Mouse (Mus musculus) kidney, postnatal 0 days (tissue): Measurements from ENCODE around the gene Tiam1. TPM values are rescaled to one million over a fixed set of nuclear protein-coding genes. Genes with fewer than 3 reads are reported as not detected.
A peak's percentile ranks its signal among the peaks of the same experiment; 100 is the strongest.

Experiments used
- ATAC-seq: fragments of 200-750 bp; cut with Nextera tagmentation; replicated peaks from 2 replicates; pipeline ENCODE4 v1.8.0; 2017; ENCODE audit warnings: low read depth, moderate number of reproducible peaks, moderate TSS enrichment, moderate library complexity; ENCODE audit not compliant: low FRiP score
- DNase-seq: peaks from one replicate; pipeline ENCODE4 v3.0.0-alpha.2; 2016; ENCODE audit warnings: low spot score
- H3K27ac ChIP-seq: fragments of 300-500 bp; sonication (generic); 2 replicates; pipeline ENCODE4 v1.5.1; 2014; ENCODE audit warnings: mild to moderate bottlenecking
- H3K27me3 ChIP-seq: fragments of 300-500 bp; sonication (generic); 2 replicates; pipeline ENCODE4 v1.6.1; 2014; ENCODE audit warnings: low read length, mixed read lengths; ENCODE audit not compliant: insufficient read depth
- H3K36me3 ChIP-seq: fragments of 300-500 bp; sonication (generic); 2 replicates; pipeline ENCODE4 v1.6.1; 2014; ENCODE audit warnings: low read length, mixed read lengths; ENCODE audit not compliant: insufficient read depth
- H3K4me1 ChIP-seq: fragments of 300-500 bp; sonication (generic); replicated peaks from 2 replicates; pipeline ENCODE4 v1.6.1; 2014; ENCODE audit warnings: antibody characterized with exemption, low read length, mixed read lengths; ENCODE audit not compliant: insufficient read depth
- H3K4me2 ChIP-seq: fragments of 300-500 bp; sonication (generic); 2 replicates; pipeline ENCODE4 v1.6.1; 2014; ENCODE audit warnings: mild to moderate bottlenecking, low read length, moderate library complexity, mixed read lengths
- H3K4me3 ChIP-seq: fragments of 300-500 bp; sonication (generic); replicated peaks from 2 replicates; pipeline ENCODE4 v1.5.1; 2014; ENCODE audit warnings: low read depth, low read length
- H3K9ac ChIP-seq: fragments of 300-500 bp; sonication (generic); 2 replicates; pipeline ENCODE4 v1.6.1; 2014; ENCODE audit warnings: low read depth, low read length
- H3K9me3 ChIP-seq: fragments of 300-500 bp; sonication (generic); replicated peaks from 2 replicates; pipeline ENCODE4 v1.6.1; 2016; ENCODE audit warnings: low read length, inconsistent platforms, mixed read lengths
- CTCF ChIP-seq: IDR thresholded peaks from 2 replicates; pipeline ENCODE4 v1.5.1; 2016; ENCODE audit warnings: antibody characterized with exemption, low read depth, mild to moderate bottlenecking, moderate library complexity
- WGBS: fragments of 180-500 bp; shearing (Covaris S2); extraction: QIAGEN DNeasy Blood & Tissue Kit; methylation state at CpG from one replicate; pipeline ENCODE4 v1.1.7; 2014; 5-methylcytosine and 5-hydroxymethylcytosine counted together
- polyA plus RNA-seq: library from polyadenylated mRNA; unstranded; fragments of >200 nt; fragmentation: Nextera tagmentation; extraction: Ambion mirVana; gene quantifications from 2 replicates; pipeline ENCODE4 v1.2.1, GENCODE M21; 2015

The Tiam1 gene
- polyA plus RNA-seq, 1 experiment from 2014 or later, result 11.5 TPM

DNA sequence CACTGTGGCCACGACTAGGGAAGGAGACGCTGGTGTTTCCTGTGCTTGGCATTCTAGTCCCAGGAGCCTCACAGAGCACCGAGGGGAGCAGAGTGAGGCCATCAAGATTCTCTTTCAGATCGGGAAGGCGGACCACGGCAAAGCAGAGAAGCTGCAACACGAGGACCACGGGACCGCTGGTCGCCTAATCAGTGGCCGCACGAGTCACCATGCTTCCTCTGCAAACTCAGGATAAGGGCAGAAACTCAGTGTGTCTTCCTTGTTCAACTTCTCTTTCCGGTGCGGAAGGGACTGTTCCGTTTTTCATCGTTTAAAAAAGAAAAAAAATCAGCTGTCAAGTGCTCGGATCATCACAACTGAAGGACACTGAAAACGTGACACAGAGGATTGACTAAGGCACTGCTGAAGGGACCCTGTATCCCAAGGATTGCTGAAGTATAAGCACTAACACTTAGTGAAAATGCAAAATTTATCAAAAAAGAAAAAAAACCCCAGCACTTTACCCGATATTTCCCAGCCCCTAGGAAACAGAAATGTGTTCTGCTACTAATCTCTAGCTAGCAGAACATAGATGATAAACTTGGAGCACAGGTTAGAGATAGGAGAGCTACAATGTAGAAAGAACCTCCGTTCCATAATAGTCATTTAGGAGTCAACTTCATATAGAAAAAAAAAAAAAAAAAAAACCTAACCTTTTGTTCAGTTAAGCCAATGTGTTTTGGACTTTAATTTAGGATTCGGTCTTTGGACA lies 99.4 kb downstream of the Tiam1 start:
- 90% methylated on average over 21 of the region's 21 CpGs for WGBS
- no peaks in the 10 kb centered on the region for H3K36me3 ChIP-seq
- no peaks in the 10 kb centered on the region for H3K9me3 ChIP-seq
- H3K4me3 ChIP-seq, result no peak overlapping the region
- no peaks in the 10 kb centered on the region for H3K4me1 ChIP-seq
- H3K4me2 ChIP-seq, result no peak overlapping the region
- no peaks in the 10 kb centered on the region for H3K27me3 ChIP-seq
- no peak overlapping the region for H3K27ac ChIP-seq
- TF ChIP-seq CTCF, result no peak
- DNase-seq (no peak), ATAC-seq (no peak)
- no peak overlapping the region for H3K9ac ChIP-seq

DNA sequence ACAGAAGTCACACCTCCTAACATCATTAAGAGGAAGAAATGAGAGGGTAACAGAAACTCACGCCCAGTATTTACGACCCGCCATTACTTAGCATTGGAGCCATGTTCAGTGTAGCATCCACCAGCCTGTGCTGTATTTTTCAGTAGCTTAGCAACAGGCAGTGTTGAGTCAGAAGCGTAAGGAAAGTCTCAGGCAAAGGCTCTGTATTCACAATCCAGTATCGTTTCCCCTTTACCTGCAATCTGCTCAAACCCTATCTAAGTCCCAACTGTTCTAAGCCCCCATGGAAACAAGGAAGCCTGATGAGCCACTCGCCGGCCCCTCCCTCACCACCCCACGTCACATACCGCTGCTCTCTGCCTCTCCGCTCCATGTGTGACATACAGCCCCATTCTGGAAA lies 100.7 kb downstream of the Tiam1 start:
- Histone ChIP-seq H3K4me3 (no peak overlapping the region), H3K27me3 (no peaks in the 10 kb centered on the region), H3K27ac (no peak overlapping the region), H3K9me3 (no peaks in the 10 kb centered on the region), H3K9ac (no peak overlapping the region), H3K4me1 (no peaks in the 10 kb centered on the region), H3K36me3 (no peaks in the 10 kb centered on the region), H3K4me2 (no peak overlapping the region)
- 89% methylated on average over 10 of the region's 10 CpGs for WGBS
- ATAC-seq, result no peak
- TF ChIP-seq CTCF, result no peak
- DNase-seq, result no peak

DNA sequence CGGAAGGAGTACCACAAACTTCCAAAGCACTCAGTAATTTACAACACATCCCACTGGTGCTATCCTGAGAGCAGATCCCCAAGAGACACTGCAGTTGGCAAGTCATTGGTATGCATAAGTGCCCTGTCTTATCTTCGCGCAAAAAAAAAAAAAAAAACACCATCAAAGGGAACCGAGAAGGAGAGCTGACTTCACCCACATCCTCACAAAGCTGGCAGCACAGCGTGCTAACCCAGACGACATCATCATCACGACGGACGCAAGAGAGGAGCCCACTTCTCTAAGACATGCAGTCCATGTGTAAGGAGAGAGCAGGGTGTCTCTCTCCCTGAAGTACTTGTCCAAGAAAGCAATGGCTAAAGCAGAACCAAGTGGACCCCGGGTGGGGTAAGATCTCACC lies 101.2 kb downstream of the Tiam1 start:
- no peak for ATAC-seq
- H3K4me1 ChIP-seq, result no peaks in the 10 kb centered on the region
- H3K27me3 ChIP-seq, result no peaks in the 10 kb centered on the region
- DNase-seq, result no peak
- H3K9ac ChIP-seq, result no peak overlapping the region
- WGBS, result 86% methylated on average over 10 of the region's 10 CpGs
- H3K9me3 ChIP-seq, result no peaks in the 10 kb centered on the region
- H3K27ac ChIP-seq, result no peak overlapping the region
- no peak overlapping the region for H3K4me2 ChIP-seq
- no peak overlapping the region for H3K4me3 ChIP-seq
- H3K36me3 ChIP-seq, result no peaks in the 10 kb centered on the region
- TF ChIP-seq CTCF, result no peak

DNA sequence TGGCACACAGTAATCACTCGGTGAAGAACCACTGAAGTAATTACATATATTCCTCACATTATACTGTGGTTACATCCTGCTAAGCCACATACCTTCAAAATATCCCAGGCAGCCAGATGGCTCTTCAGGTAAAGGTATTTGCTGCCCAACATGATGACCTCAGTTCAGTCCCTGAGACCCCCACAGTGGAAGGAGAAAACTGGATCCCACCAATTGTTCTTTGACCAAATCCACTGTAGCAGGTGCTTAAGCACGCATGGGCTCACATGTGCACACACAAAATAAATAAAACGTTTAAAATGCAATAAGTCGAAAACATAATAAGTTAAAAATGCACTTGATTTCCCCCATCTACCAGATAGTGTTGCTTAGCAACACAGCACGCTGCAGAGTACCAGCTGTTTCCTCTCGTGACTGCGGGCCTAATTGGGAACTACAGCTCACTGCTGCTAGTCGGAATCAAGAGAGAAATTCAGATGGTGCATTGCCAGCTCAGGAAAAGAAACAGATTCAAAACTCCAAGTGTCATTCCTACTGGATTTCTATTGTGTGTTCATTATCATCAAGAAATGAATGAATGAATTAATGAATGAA lies 102.7 kb downstream of the Tiam1 start:
- Histone ChIP-seq H3K4me1 (no peaks in the 10 kb centered on the region), H3K4me2 (no peak overlapping the region), H3K9ac (no peak overlapping the region), H3K36me3 (no peaks in the 10 kb centered on the region), H3K4me3 (no peak overlapping the region), H3K9me3 (no peaks in the 10 kb centered on the region), H3K27me3 (no peaks in the 10 kb centered on the region), H3K27ac (no peak overlapping the region)
- DNase-seq (peak; percentile 29), ATAC-seq (no peak; the same call in 1 of the 2 replicates)
- 61% methylated on average over 8 of the region's 8 CpGs for WGBS
- no peak for TF ChIP-seq CTCF

DNA sequence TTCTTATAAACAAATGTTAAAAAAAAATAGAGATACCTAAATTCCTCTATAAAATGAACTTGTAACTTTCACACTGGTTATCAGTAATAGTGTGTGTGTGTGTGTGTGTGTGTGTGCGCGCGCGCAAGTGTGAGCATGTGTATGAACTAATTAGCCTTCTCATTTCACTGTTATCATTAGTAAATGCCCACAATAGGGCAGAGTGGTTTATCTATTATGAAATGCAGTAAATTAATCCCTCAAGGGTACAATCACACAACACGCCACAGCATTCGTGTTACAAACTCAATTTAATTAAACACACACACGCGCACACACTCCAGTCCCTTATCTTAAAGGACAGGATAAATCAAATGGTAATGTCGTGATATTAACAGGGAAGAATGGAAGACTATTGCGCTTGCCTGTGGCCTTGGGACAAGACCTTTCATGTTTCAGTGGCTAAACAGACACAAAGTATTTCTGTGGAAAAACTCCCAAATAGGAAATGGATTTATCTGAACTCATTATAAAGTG lies 107.9 kb downstream of the Tiam1 start:
- Histone ChIP-seq H3K27me3 (no peaks in the 10 kb centered on the region), H3K9ac (no peak overlapping the region), H3K4me1 (no peaks in the 10 kb centered on the region), H3K36me3 (no peaks in the 10 kb centered on the region), H3K4me2 (no peak overlapping the region), H3K27ac (no peak overlapping the region), H3K9me3 (no peaks in the 10 kb centered on the region), H3K4me3 (no peak overlapping the region)
- WGBS, result 89% methylated on average over 10 of the region's 10 CpGs
- TF ChIP-seq CTCF, result no peak
- DNase-seq, result no peak
- no peak for ATAC-seq

DNA sequence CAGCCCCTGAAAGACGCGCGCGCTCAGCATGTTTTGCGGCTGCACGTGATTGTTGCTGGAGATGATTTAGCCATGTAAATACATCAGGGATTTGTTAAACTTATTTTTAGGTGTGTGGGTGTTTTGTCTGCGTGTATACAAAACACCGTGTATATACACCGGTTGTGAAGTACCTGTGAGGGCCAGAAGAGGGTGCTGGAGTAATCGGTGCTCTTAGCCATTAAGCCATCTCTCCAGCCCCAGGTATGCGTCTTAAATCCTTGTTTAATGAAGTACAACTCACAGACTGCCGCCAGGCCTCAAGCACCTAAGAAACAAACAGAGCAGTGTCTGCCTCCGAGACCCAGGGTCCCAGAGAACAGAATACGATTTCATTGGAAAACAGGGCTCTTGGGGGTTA lies 113.2 kb downstream of the Tiam1 start:
- no peaks in the 10 kb centered on the region for H3K4me1 ChIP-seq
- H3K36me3 ChIP-seq, result no peaks in the 10 kb centered on the region
- 97% methylated on average over 14 of the region's 14 CpGs for WGBS
- TF ChIP-seq CTCF, result no peak
- H3K9me3 ChIP-seq, result no peaks in the 10 kb centered on the region
- no peak overlapping the region for H3K9ac ChIP-seq
- no peak overlapping the region for H3K4me2 ChIP-seq
- no peaks in the 10 kb centered on the region for H3K27me3 ChIP-seq
- no peak overlapping the region for H3K27ac ChIP-seq
- DNase-seq, result no peak
- ATAC-seq, result no peak
- no peak overlapping the region for H3K4me3 ChIP-seq
